9 mouse cellular contexts compared by ENCODE assay signal in genomic region chr9:14644956-14645355, GRCm38 (mm10). TPM values are rescaled to one million over a fixed set of nuclear protein-coding genes. Genes with fewer than 3 reads are reported as not detected.
DNase-seq lines count a peak whose midpoint lies in the region; ATAC-seq and TF ChIP-seq lines count a peak whose summit lies in the region.
"Had no signal": no experiment of that assay in that cellular context is flagged by ENCODE, and none has a peak within 500 bp of the region (broad histone marks: within the 10 kb centered on the region; RNA-seq: fewer than 3 reads in every experiment).

Amotl1 (minus strand) TSS chr9:14645056.

- H3K4me2 ChIP-seq in forebrain, postnatal 0 days (ENCODE audit: low read depth): no peak within 1 kb of the TSS
- no peak within 1 kb of the TSS for H3K4me2 ChIP-seq in lung, postnatal 0 days (replicated peaks; ENCODE audit: low read depth, low read length)
- no peak within 1 kb of the TSS for H3K4me2 ChIP-seq in limb, embryonic 12.5 days

- no peaks in the 10 kb centered on the region for H3K9me3 ChIP-seq in forebrain, embryonic 10.5 days
- no peaks in the 10 kb centered on the region for H3K9me3 ChIP-seq in forebrain, postnatal 0 days (ENCODE audit: low read length)
- no peaks in the 10 kb centered on the region for H3K9me3 ChIP-seq in lung, postnatal 0 days (ENCODE audit: low read length)
- H3K9me3 ChIP-seq in heart, embryonic 10.5 days: no peaks in the 10 kb centered on the region
- H3K9me3 ChIP-seq in limb, embryonic 12.5 days: 0 out of 2 replicates have a peak, but pooled peaks cover 3% of the 10 kb centered on the region

- H3K9ac ChIP-seq in forebrain, postnatal 0 days: no peak within 1 kb of the TSS
- no peak within 1 kb of the TSS for H3K9ac ChIP-seq in lung, postnatal 0 days (replicated peaks; ENCODE audit: low read depth)
- H3K9ac ChIP-seq in limb, embryonic 12.5 days (replicated peaks): no peak within 1 kb of the TSS

- H3K27me3 ChIP-seq in forebrain, embryonic 10.5 days (ENCODE audit: poor library complexity, severe bottlenecking): no peaks in the 10 kb centered on the region
- no peaks in the 10 kb centered on the region for H3K27me3 ChIP-seq in forebrain, postnatal 0 days (ENCODE audit: insufficient read depth, low read length)
- no peaks in the 10 kb centered on the region for H3K27me3 ChIP-seq in lung, postnatal 0 days (replicated peaks; ENCODE audit: insufficient read depth, low read length)
- H3K27me3 ChIP-seq in heart, embryonic 10.5 days (ENCODE audit: insufficient read depth, poor library complexity, severe bottlenecking): no peaks in the 10 kb centered on the region
- no peaks in the 10 kb centered on the region for H3K27me3 ChIP-seq in limb, embryonic 12.5 days

- H3K4me3 ChIP-seq in forebrain, embryonic 10.5 days: no peak within 1 kb of the TSS
- H3K4me3 ChIP-seq in forebrain, postnatal 0 days (ENCODE audit: low read depth, low read length): no peak within 1 kb of the TSS
- H3K4me3 ChIP-seq in lung, postnatal 0 days (ENCODE audit: low read depth, low read length): no peak within 1 kb of the TSS
- H3K4me3 ChIP-seq in heart, embryonic 10.5 days: no peak within 1 kb of the TSS
- H3K4me3 ChIP-seq in limb, embryonic 12.5 days (replicated peaks): no peak within 1 kb of the TSS
- H3K4me3 ChIP-seq: megakaryocyte, embryonic 14.5 days had no signal

- ATAC-seq in forebrain, postnatal 0 days: no peak
- no peak for ATAC-seq in lung, postnatal 0 days
- ATAC-seq in limb, embryonic 12.5 days (ENCODE audit: insufficient number of reproducible peaks, insufficient read depth, low FRiP score, low TSS enrichment, low read depth): no peak

- H3K27ac ChIP-seq in forebrain, embryonic 10.5 days: no peak within 1 kb of the TSS
- no peak within 1 kb of the TSS for H3K27ac ChIP-seq in forebrain, postnatal 0 days (ENCODE audit: low read depth, low read length)
- no peak within 1 kb of the TSS for H3K27ac ChIP-seq in lung, postnatal 0 days (ENCODE audit: low read length)
- peak within 1 kb of the TSS; percentile 42; the same call in 1 of the 2 replicates for H3K27ac ChIP-seq in heart, embryonic 10.5 days
- H3K27ac ChIP-seq in limb, embryonic 12.5 days: no peak within 1 kb of the TSS

- 53% methylated on average over 4 of the region's 4 CpGs for WGBS in forebrain, embryonic 10.5 days
- WGBS in forebrain, postnatal 0 days: 58% methylated on average over 4 of the region's 4 CpGs
- 55% methylated on average over 4 of the region's 4 CpGs for WGBS in lung, postnatal 0 days
- 43% methylated on average over 4 of the region's 4 CpGs for WGBS in heart, embryonic 10.5 days
- 53% methylated on average over 4 of the region's 4 CpGs for WGBS in limb, embryonic 12.5 days

- no peaks in the 10 kb centered on the region for H3K36me3 ChIP-seq in forebrain, embryonic 10.5 days (replicated peaks)
- H3K36me3 ChIP-seq in forebrain, postnatal 0 days (ENCODE audit: insufficient read depth): no peaks in the 10 kb centered on the region
- no peaks in the 10 kb centered on the region for H3K36me3 ChIP-seq in lung, postnatal 0 days (ENCODE audit: insufficient read depth, low read length)
- no peaks in the 10 kb centered on the region for H3K36me3 ChIP-seq in heart, embryonic 10.5 days
- H3K36me3 ChIP-seq in limb, embryonic 12.5 days: no peaks in the 10 kb centered on the region

- H3K4me1 ChIP-seq in forebrain, embryonic 10.5 days: peaks cover 33% of the 10 kb centered on the region
- no peaks in the 10 kb centered on the region for H3K4me1 ChIP-seq in forebrain, postnatal 0 days (ENCODE audit: insufficient read depth)
- H3K4me1 ChIP-seq in lung, postnatal 0 days (ENCODE audit: insufficient read depth, low read depth, low read length): no peaks in the 10 kb centered on the region; the same call in 1 of the 2 replicates
- H3K4me1 ChIP-seq in heart, embryonic 10.5 days: peaks cover 46% of the 10 kb centered on the region
- H3K4me1 ChIP-seq in limb, embryonic 12.5 days (replicated peaks): peaks cover 34% of the 10 kb centered on the region

- no peak for TF ChIP-seq EP300 in lung, postnatal 0 days (IDR thresholded peaks at IDR 0.05)

- TF ChIP-seq CTCF in forebrain, postnatal 0 days (IDR thresholded peaks at IDR 0.05; ENCODE audit: low read depth): no peak
- no peak for TF ChIP-seq CTCF in lung, postnatal 0 days (IDR thresholded peaks at IDR 0.05)

- DNase-seq in forebrain, embryonic 10.5 days (ENCODE audit: extremely low spot score, low spot score): no peak
- DNase-seq in forebrain, postnatal 0 days: no peak
- DNase-seq in lung, postnatal 0 days (ENCODE audit: low spot score): no peak
- DNase-seq in lung, postnatal 36 days: no peak
- no peak for DNase-seq in heart, embryonic 10.5 days (ENCODE audit: low spot score)
- no peak for DNase-seq in embryo, embryonic 9.5 days (ENCODE audit: extremely low spot score)
- no peak for DNase-seq in adipocyte (ENCODE audit: low spot score)

RNA-seq across cellular contexts. Expression of gene Amotl1, which starts in this region (rescaled TPM):
- 15.7 and 17.3 TPM in 2 replicates for polyA plus RNA-seq in forebrain, embryonic 10.5 days (2016; fragmentation: Nextera tagmentation; extraction: Ambion mirVana)
- 21.8 and 31.4 TPM in 2 replicates for total RNA-seq in forebrain, postnatal 0 days (2014; rRNA removed)
- polyA plus RNA-seq in forebrain, postnatal 0 days (2015; fragmentation: Nextera tagmentation; extraction: Ambion mirVana): 3.1 and 5.2 TPM in 2 replicates
- 12.9 and 14.3 TPM in 2 replicates for polyA plus RNA-seq in lung, postnatal 0 days (2015; fragmentation: Nextera tagmentation; extraction: Ambion mirVana)
- polyA plus RNA-seq in heart, embryonic 10.5 days (2016; fragmentation: Nextera tagmentation; extraction: Ambion mirVana): 16.8 and 18.6 TPM in 2 replicates
- 33.3 and 34.8 TPM in 2 replicates for polyA plus RNA-seq in limb, embryonic 12.5 days (2016; fragmentation: Nextera tagmentation; extraction: Ambion mirVana)
